Mouse (Mus musculus) midbrain, embryonic 16.5 days (tissue): ENCODE data around the gene Bri3. TPM values are rescaled to one million over a fixed set of nuclear protein-coding genes. Genes with fewer than 3 reads are reported as not detected.
A peak's percentile ranks its signal among the peaks of the same experiment; 100 is the strongest.

Experiments used
- ATAC-seq: fragments of 200-750 bp; cut with Nextera tagmentation; 2 replicates; pipeline ENCODE4 v1.8.0; 2017; ENCODE audit warnings: moderate TSS enrichment
- H3K27ac ChIP-seq: fragments of 300-500 bp; sonication (generic); 2 replicates; pipeline ENCODE4 v1.5.1; 2014; ENCODE audit warnings: mild to moderate bottlenecking, low read length, mixed read lengths
- H3K27me3 ChIP-seq: fragments of 300-500 bp; sonication (generic); 2 replicates; pipeline ENCODE4 v1.6.1; 2014; ENCODE audit warnings: low read depth, low read length, mixed read lengths; ENCODE audit not compliant: control insufficient read depth, insufficient read depth
- H3K36me3 ChIP-seq: fragments of 300-500 bp; sonication (generic); 2 replicates; pipeline ENCODE4 v1.6.1; 2014; ENCODE audit warnings: mild to moderate bottlenecking, low read length, moderate library complexity, mixed read lengths; ENCODE audit not compliant: control insufficient read depth, insufficient read depth
- H3K4me1 ChIP-seq: fragments of 300-500 bp; sonication (generic); 2 replicates; pipeline ENCODE4 v1.6.1; 2014; ENCODE audit warnings: mild to moderate bottlenecking, low read length, mixed read lengths; ENCODE audit not compliant: control insufficient read depth, insufficient read depth
- H3K4me2 ChIP-seq: fragments of 300-500 bp; sonication (generic); 2 replicates; pipeline ENCODE4 v1.6.1; 2014; ENCODE audit warnings: mild to moderate bottlenecking, low read length, mixed read lengths
- H3K4me3 ChIP-seq: fragments of 300-500 bp; sonication (generic); 2 replicates; pipeline ENCODE4 v1.5.1; 2014; ENCODE audit warnings: low read depth, mild to moderate bottlenecking, low read length, moderate library complexity, mixed read lengths
- H3K9ac ChIP-seq: fragments of 300-500 bp; sonication (generic); 2 replicates; pipeline ENCODE4 v1.6.1; 2014; ENCODE audit warnings: low read depth, low read length, mixed read lengths
- H3K9me3 ChIP-seq: fragments of 300-500 bp; sonication (generic); replicated peaks from 2 replicates; pipeline ENCODE4 v1.6.1; 2014; ENCODE audit warnings: mild to moderate bottlenecking, low read length, mixed read lengths; ENCODE audit not compliant: control insufficient read depth, poor library complexity, severe bottlenecking
- WGBS: fragments of 180-500 bp; shearing (Covaris S2); extraction: QIAGEN DNeasy Blood & Tissue Kit; methylation state at CpG from one replicate; pipeline ENCODE4 v1.1.7; 2014; 5-methylcytosine and 5-hydroxymethylcytosine counted together
- polyA plus RNA-seq: library from polyadenylated mRNA; unstranded; fragments of >200 nt; fragmentation: Nextera tagmentation; extraction: Ambion mirVana; gene quantifications from 2 replicates; pipeline ENCODE4 v1.2.1, GENCODE M21; 2015

Gene Bri3
- polyA plus RNA-seq, 1 experiment from 2014 or later = 97.3 TPM

GRCm38 (mm10) chr5:144247307-144247706 is 3.1 kb downstream of the Bri3 start:
- Histone ChIP-seq H3K4me2 (no peak overlapping the region), H3K36me3 (no peaks in the 10 kb centered on the region), H3K9me3 (no peaks in the 10 kb centered on the region), H3K27ac (no peak overlapping the region), H3K4me3 (no peak overlapping the region), H3K27me3 (no peaks in the 10 kb centered on the region), H3K4me1 (no peaks in the 10 kb centered on the region), H3K9ac (no peak overlapping the region)
- WGBS = 83% methylated on average over 10 of the region's 10 CpGs
- no peak for ATAC-seq

GRCm38 (mm10) chr5:144247906-144248585 is 3.8 kb downstream of the Bri3 start:
- Histone ChIP-seq H3K4me3 (no peak overlapping the region), H3K27me3 (no peaks in the 10 kb centered on the region), H3K9me3 (no peaks in the 10 kb centered on the region), H3K4me1 (no peaks in the 10 kb centered on the region), H3K9ac (no peak overlapping the region), H3K4me2 (no peak overlapping the region), H3K27ac (no peak overlapping the region), H3K36me3 (no peaks in the 10 kb centered on the region)
- ATAC-seq = no peak
- 86% methylated on average over 10 of the region's 10 CpGs for WGBS

GRCm38 (mm10) chr5:144249871-144250270 is 5.6 kb downstream of the Bri3 start:
- Histone ChIP-seq H3K27me3 (no peaks in the 10 kb centered on the region), H3K9ac (no peak overlapping the region), H3K4me1 (peaks cover 3% of the 10 kb centered on the region; the same call in 1 of the 2 replicates), H3K4me3 (no peak overlapping the region), H3K27ac (no peak overlapping the region), H3K9me3 (no peaks in the 10 kb centered on the region), H3K36me3 (no peaks in the 10 kb centered on the region), H3K4me2 (no peak overlapping the region)
- 88% methylated on average over 3 of the region's 3 CpGs for WGBS
- no peak for ATAC-seq

- no peak overlapping the region for H3K27ac ChIP-seq
- H3K9ac ChIP-seq = no peak overlapping the region
- H3K4me3 ChIP-seq = no peak overlapping the region
- peaks cover 10% of the 10 kb centered on the region for H3K4me1 ChIP-seq
- H3K27me3 ChIP-seq = no peaks in the 10 kb centered on the region
- no peak for ATAC-seq
- no peak overlapping the region for H3K4me2 ChIP-seq
- H3K9me3 ChIP-seq = no peaks in the 10 kb centered on the region
- 91% methylated on average over 13 of the region's 13 CpGs for WGBS
- no peaks in the 10 kb centered on the region for H3K36me3 ChIP-seq
These were observed 7.8 kb downstream of the Bri3 start for GRCm38 (mm10) chr5:144251876-144252577.

GRCm38 (mm10) chr5:144253212-144253611 is 9.0 kb downstream of the Bri3 start:
- no peak overlapping the region for H3K4me2 ChIP-seq
- H3K27me3 ChIP-seq = no peaks in the 10 kb centered on the region
- H3K9ac ChIP-seq = no peak overlapping the region
- no peaks in the 10 kb centered on the region for H3K9me3 ChIP-seq
- no peak overlapping the region for H3K4me3 ChIP-seq
- H3K4me1 ChIP-seq = peaks cover 22% of the 10 kb centered on the region
- no peak overlapping the region for H3K27ac ChIP-seq
- ATAC-seq = no peak
- 86% methylated on average over 4 of the region's 4 CpGs for WGBS
- H3K36me3 ChIP-seq = no peaks in the 10 kb centered on the region

GRCm38 (mm10) chr5:144254122-144254810 is 10.0 kb downstream of the Bri3 start:
- peak overlapping the region; percentile 79 for H3K4me3 ChIP-seq
- peak overlapping the region; percentile 82 for H3K4me2 ChIP-seq
- H3K9ac ChIP-seq = peak overlapping the region; percentile 95; the same call in 1 of the 2 replicates
- peaks cover 32% of the 10 kb centered on the region for H3K4me1 ChIP-seq
- no peaks in the 10 kb centered on the region for H3K36me3 ChIP-seq
- 0 out of 2 replicates have a peak, but pooled peaks have one; percentile 4 for ATAC-seq
- H3K27ac ChIP-seq = no peak overlapping the region
- no peaks in the 10 kb centered on the region for H3K9me3 ChIP-seq
- WGBS = 62% methylated on average over 16 of the region's 16 CpGs
- no peaks in the 10 kb centered on the region for H3K27me3 ChIP-seq

- peak; percentile 72 for ATAC-seq
- H3K4me3 ChIP-seq = peak overlapping the region; percentile 79
- 0% methylated on average over 49 of the region's 84 CpGs for WGBS
- H3K9ac ChIP-seq = peak overlapping the region; percentile 95
- H3K36me3 ChIP-seq = no peaks in the 10 kb centered on the region
- H3K9me3 ChIP-seq = no peaks in the 10 kb centered on the region
- no peaks in the 10 kb centered on the region for H3K27me3 ChIP-seq
- peak overlapping the region; percentile 82 for H3K4me2 ChIP-seq
- H3K4me1 ChIP-seq = peaks cover 36% of the 10 kb centered on the region
- peak overlapping the region; percentile 85 for H3K27ac ChIP-seq
These were observed 10.8 kb downstream of the Bri3 start for GRCm38 (mm10) chr5:144254811-144255631.

- Histone ChIP-seq H3K4me1 (peaks cover 39% of the 10 kb centered on the region), H3K9me3 (no peaks in the 10 kb centered on the region)
- peak; percentile 54 for ATAC-seq
These were observed 11.6 kb downstream of the Bri3 start for GRCm38 (mm10) chr5:144255632-144256540.

More at GRCm38 (mm10) chr5:144255632-144256540, 11.6 kb downstream of the Bri3 start:
- under 1% methylated on average over 39 of the region's 40 CpGs for WGBS
- Histone ChIP-seq H3K27ac (peak overlapping the region; percentile 85), H3K4me2 (peak overlapping the region; percentile 82), H3K36me3 (no peaks in the 10 kb centered on the region), H3K27me3 (no peaks in the 10 kb centered on the region), H3K4me3 (peak overlapping the region; percentile 79), H3K9ac (peak overlapping the region; percentile 95)
